Mouse (Mus musculus) spleen, adult 2 months (tissue): ENCODE results near the gene Acot4.
"Not testable (repeated sequence)": the region's sequence is repeated elsewhere in the genome, so short reads cannot be mapped to it uniquely, and the experiment has no call there.

Experiments
- CTCF ChIP-seq: fragments of 200-500 bp; IDR thresholded peaks from 2 replicates; pipeline ENCODE4 v1.5.1; 2011; ENCODE audit warnings: mild to moderate bottlenecking, inconsistent platforms; ENCODE audit not compliant: insufficient read depth, insufficient read length, insufficient replicate concordance; ENCODE audit errors: extremely low read depth
- POLR2A ChIP-seq: fragments of 200-500 bp; IDR thresholded peaks from 2 replicates; pipeline ENCODE4 v1.6.1; 2011; ENCODE audit warnings: low read depth, low read length, inconsistent platforms

DNA sequence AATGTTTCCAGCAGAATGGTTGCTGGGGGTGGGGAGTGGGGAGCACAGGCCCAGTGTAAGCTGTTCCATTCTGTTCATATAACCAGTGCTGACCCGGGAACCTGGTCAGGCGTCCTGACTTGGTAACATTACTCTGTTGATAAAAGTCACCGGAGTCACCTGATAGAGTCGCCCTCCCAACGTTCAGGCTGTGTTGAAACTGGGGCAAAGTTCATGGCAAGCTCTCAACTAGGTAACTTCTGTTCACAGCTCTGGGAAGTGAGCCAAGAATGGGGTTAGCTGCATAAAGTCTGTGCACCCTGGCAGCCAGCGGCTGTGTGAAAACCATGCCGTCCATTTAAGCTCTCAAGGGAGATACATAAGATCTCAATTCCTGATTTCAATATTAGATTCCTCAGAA lies 17.7 kb upstream of the Acot4 start:
- not testable (repeated sequence) for TF ChIP-seq POLR2A, CTCF
